Mouse (Mus musculus) adrenal gland, postnatal 4 days (tissue): ENCODE data around the gene Sesn2. TPM values are rescaled to one million over a fixed set of nuclear protein-coding genes. Genes with fewer than 3 reads are reported as not detected.
"Not testable (repeated sequence)": the region's sequence is repeated elsewhere in the genome, so short reads cannot be mapped to it uniquely, and the experiment has no call there.

Experiments used
- DNase-seq, 2 experiments: peaks; one replicate each; pipeline ENCODE4 v3.0.0; 2021 to 2022; ENCODE audit warnings: low spot score in 2 of 2, mixed read lengths in 2 of 2
- total RNA-seq, 2 experiments: library from RNA; stranded (reverse); gene quantifications; 2 replicates each; pipeline ENCODE4 v1.2.3; 2021

Sesn2 gene
- total RNA-seq, 2 experiments from 2014 or later, result 12.5 to 14.3 TPM

DNA sequence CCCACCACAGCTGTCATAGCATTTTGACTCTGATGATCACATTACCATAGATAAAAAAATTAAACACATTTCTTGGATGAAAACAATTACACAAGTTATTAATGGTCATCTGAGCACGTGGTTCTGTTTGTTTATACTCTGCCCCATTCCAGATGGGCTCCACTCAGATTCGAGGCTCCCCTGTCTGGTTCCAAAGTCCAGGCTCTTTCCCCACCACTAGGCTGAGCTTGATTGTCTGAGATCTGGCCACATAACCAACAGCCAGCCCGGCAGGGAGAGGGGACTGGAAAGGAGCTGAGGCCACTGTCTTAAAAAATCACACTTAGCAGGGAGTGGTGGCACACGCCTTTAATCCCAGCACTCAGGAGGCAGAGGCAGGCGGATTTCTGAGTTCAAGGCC lies 25.5 kb downstream of the Sesn2 start:
- no peak for DNase-seq

DNA sequence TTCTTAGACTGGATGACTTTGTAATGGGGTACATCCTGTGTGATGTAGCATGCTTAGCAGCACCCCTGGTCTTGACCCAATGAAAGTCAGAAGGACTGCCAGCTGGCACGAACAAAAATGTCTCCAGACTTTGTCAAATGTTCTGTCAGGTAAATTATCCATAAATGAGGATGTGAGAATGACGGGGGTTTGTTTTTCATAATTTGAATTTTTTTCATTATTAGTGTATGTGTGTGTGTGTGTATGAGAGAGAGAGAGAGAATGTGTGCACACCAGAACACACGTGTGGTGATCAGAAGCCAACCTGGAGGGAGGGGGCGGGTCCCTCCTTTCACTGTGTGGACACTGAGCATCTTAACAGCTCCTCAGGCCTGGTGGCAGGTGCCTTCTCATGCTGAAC lies 26.1 kb downstream of the Sesn2 start:
- DNase-seq, result no peak

DNA sequence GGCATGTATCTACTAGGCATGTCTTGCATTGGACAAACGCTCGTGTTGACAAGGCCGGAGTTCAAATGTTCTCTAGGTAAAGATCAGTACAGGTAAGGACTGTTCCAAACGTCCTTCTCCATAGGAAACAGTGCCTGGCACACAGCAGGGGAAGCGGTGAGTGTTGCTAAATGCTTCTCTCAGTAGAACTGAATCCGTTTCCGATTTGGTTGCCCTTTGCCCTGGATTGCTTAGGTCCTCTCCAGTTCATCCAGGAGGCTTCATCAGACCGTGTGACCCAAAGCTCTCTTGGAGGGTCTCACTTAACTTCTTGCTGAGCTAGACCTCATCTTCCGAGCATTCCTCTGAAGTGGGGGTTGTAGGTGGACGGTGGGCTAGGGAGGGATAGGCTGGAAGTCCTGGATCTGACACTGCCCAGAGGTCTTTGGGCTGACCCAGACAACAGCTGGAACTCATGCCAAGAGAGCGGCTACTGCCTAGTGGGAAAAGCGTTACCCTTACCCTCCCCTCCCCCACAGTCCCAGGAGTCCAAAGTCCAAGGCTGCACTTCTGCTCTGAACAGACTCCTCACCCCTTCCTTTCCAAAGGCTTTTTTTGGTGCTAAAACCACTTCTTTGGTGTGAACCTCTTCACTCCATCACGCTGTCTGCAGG lies 27.2 kb downstream of the Sesn2 start:
- DNase-seq, result no peak

DNA sequence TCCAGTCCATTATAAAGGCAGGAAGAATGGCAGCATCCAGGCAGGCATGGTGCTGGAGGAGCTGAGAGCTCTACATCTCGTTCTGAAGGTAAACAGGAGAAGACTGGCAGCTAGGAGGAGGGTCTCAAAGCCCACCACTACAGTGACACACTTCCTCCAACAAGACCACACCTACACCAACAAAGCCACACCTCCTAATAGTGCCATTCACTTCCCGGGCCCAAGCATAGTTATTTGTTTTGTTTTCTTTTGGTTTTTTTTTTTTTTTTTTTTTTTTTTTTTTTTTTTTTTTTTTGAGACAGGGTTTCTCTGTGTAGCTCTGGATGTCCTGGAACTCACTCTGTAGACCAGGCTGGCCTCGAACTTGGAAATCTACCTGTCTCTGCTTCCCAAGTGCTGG lies 28.2 kb downstream of the Sesn2 start:
- DNase-seq, result not testable (repeated sequence)

DNA sequence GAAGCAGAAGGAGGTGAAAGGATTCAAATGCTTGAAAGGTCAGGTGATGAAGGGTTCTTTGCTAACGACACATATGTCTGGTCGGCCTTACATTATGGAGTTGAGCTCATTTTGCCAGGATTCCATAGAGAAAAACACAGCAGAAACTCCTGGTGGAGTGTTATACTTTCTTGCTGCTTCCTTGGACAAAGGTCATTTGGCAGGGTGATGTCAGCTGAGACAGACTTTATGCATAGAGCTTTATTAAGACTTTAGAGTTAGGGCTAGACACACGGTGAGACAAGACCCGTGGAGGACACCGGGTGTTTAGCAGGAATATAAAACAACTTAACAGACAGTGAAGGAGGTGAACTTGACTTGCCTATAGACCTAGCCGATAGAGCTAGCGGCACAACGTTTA lies 32.5 kb downstream of the Sesn2 start:
- no peak for DNase-seq

DNA sequence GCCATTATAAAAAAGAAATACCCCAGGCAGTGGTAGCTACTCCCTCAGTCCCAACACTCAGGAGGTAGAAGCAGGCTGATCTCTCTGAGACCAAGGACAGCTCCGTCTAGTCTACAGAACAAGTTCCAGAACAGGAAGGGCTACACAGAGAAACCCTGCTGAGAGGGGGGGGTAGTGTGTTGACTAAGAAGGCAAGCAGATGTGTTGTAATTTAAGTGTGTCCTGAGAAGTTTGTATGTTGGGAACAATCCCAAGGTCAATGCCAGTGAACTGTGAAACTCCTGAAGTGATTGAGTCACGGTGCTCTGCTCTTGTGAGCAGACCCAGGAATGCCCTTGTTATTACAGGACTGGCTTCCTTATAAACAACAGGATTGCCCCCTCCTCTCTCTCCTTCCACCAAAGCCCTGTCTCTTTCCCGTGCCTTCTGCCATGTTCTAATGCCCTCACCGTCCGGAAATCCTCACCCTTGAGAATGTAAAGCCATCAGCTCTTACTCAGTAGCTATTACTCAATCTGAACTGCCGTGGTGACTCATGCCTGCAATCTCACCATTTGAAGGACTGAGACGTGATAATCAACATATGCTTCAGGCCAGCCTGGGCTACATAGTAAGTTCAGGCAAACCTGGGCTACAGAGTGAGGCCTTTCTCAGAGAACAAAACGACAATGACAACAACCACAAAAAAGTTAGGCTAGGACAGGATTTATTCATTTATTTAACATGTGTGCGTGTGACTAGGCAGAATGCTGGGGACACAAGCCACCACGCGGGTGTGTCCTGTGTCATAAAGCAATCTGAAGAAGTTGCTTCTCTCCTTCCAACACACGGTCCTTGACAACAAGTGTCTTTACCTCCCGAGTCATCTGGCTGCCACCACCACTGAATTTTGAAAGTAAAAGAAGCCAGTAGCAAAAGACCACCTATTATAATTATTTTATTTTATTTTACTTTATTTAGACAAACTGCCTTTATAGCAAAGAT lies 34.1 kb downstream of the Sesn2 start:
- DNase-seq, result no peak

DNA sequence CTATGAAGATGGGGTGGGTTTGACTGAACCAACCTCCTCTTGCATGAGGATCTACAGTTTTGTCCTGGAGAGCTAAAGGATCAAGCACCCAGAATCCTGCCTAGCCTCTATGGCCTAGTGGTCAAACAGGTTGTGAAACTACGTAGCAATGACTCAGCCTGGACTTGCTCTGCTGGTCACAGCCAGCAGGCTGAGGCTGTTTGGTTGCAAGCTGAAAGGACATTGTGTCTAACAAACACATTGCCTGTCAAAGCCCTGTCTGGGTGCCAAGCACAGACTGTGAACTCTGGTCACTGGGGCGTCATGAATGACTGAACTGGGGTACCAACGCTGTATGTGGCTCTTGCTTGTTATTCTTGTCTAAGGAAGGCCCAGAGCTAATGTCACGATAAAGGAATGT lies 35.7 kb downstream of the Sesn2 start:
- DNase-seq, result no peak

DNA sequence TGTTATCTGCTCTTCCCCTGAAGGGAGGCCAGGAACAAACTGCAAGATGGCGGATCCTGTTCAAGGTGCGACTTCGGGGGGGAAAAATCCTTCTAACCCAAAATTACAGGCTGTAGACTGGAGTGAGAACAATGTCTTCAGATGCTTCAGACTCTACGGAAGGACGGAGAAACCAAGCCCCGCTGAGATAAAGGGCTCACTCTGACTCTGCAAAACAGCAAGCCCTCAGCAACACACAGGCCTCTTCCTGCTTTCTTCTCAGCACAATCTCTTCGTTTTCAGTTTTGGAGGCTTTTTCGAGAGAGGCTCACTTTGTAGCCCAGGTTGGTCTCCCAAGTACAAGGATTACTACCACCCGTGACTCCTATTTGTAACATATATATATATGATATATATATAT lies 36.9 kb downstream of the Sesn2 start:
- no peak for DNase-seq

DNA sequence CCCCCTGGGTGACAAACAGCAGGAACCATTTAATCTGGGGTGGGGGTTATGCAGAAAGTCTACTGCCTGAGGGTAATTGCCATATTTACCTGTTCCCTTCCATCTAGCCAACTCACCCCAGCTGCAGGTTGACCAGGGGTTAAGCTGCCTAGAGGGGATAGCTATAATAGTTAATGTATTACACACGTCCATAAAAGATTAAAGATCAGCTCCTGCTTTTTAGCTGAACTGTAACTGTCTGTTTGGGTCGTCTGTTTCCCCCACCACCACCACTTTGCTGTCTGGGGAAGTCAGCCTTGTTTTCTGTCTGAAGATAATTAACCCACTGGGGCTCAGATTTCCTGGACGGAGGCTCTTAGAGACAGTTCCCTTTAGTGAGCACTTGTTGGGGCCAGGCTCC lies 40.4 kb downstream of the Sesn2 start:
- no peak for DNase-seq

DNA sequence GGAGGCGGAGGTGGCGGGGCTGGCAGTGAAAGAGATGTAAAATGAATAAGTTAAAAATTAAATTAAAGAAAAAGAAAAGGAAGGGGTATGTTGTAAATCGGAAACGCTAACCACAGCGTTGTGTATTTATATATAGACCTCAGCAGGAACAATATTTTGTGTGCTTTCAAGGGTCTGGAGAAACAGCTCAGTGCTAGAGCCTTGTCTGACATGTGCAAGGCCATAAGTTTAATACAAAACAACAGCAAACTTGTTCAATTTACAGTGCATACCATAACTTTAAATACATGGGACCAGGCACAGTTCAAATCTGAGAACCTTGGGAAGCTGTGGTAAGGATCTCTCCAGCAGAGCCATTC lies 46.1 kb downstream of the Sesn2 start:
- no peak for DNase-seq

DNA sequence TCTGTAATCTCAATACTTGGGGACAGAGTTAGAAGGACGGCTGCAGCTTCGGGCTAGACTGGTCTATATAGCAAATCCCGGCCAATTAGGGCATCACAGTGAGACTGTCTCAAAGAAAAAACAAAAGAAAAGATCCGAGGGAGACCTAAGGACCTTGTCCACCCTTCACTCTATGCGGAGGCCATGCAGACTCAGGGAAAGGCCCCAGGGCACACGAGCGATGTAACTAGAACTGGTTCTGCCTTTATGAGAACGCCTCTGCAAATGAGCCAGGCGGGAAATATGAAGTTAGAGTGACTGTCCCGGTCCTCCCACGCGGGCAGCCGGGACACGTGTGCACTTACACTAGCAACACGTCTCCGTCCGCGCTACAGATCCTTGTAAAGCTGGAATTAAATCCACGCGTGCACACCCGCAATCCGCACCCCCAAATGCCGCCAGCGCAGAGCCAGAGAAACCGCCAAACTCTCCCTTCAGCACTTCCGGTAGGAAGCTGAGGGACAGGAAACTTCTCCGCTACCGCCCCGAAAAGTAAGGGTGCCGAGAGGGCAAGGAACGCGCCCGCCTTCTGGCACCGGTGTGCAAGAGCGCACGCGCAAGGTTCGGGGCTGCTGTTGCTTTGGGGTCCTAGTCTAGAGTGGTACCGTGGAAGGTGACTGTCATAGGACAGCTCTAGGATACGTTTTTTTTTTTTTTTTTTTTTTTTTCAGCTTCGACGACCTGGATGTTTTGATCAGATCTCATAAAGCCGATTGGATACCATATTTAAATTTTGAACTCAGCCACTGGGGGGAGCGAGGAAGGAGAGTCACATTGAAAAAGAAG lies 46.7 kb downstream of the Sesn2 start, which contains the start of gene Med18:
Gene Med18, minus strand, starts transcription at position 492 of the 825 bp plus-strand sequence.
- DNase-seq, result peak; percentile 77 to 88

DNA sequence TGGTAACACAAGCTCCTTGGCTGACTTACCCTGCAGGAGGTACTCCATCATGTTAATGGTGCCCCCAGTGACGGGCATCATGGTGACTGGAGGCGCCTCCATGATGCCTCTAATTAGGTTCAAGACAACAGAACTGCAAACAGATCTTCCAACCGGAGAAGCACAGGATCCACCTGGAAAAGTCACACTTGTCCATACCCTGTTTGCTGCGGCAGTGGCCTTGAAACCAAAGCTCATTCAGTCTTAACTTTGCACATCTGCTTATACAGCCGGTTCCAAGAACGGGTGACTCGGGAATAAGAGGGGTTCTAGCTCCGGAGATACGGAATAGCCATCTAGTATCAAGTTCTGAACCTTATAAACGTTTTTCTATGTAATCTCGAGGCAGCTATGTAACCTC lies 47.5 kb downstream of the Sesn2 start:
- no peak for DNase-seq

DNA sequence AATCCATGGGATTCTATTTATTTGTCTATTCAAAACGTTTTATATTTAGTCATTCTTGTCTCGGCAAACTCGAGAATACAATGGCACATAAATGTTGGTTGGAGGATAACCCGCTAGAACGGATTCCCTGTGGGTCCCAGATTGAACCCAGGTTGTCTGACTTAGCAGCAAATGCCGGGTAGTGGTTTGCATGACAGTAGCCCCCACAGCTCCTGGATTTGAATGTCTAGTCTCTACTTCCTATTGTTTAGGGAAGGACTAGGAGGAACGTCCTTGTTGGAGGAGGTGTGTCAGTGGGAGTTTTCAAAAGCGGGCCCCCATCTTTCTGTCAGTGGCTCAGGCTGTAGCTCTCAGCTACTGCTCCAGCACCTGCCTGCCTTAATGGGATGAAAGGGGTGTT lies 50.1 kb downstream of the Sesn2 start:
- no peak for DNase-seq

DNA sequence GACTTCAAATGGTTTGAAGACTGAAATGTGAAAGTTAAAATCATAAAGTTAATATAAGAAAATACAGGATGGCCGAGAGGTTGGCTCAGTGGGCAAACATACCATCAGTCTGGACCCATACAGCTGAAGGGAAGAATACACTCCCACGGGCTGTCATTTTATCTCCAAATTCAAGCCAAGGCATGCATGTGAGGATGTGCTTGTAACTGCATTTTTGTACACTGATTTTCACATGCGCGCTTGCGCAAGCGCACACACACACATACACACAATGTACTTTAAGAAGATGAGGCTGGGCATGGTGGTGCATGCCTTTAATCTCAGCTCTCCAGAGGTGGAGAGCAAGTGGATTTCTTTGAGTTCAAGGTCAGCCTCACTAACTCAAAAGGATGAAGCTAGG lies 54.7 kb downstream of the Sesn2 start:
- DNase-seq, result no peak

DNA sequence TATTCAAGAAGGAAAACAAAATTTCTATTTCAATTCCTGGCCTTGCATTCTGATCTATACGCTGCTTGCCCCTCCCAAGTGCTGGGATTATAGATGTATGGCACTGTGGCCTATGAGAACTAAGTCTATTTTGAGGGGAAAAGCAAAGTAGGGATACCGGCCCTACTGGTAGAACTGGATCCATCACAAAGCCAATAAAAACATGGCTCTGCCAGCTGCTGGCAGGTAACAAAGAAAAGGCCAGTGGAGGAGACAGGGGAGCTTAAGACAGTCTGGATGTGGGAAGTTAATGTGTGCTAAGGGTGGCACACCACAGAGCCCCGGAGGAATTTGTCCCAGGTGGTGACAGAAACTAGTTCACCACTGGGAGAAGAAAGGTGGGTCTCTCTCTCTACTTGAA lies 55.2 kb downstream of the Sesn2 start:
- DNase-seq, result no peak

DNA sequence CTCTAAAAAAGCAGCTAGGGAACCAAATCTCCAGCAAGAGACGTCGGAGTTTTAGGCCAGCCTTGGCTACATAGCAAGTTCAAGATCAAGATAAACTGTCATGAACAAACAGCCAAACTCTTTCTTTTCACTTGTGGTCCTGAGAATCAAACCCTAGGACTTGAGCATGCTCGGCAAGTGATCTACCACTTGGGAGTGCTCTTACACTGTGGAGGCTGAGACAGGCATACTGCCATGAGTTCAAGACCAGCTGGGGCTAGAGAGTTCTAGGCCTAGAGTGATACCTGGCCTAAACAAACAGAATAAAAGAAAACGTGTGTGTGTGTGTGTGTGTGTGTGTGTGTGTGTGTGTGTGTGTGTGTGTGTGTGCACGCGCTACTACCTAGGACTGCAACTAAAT lies 56.1 kb downstream of the Sesn2 start:
- no peak for DNase-seq

DNA sequence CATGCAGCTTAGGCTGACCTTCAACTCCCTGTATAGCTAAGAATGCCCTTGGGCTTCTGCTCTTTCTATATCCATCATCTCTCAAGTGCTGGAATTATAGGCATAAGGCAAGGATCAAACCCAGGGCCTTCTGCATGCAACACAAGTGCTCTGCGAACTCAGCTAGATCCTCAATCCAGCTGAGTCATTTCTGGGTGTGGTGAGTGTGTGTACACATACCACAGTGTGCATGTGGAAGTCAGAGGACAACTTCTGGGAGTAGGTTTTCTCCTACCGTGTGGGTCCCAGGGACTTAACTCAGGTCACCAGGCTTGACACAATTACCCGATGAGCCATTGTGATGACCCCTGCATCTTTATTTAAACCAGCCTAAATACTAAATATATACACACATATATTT lies 60.5 kb downstream of the Sesn2 start:
- DNase-seq, result no peak

DNA sequence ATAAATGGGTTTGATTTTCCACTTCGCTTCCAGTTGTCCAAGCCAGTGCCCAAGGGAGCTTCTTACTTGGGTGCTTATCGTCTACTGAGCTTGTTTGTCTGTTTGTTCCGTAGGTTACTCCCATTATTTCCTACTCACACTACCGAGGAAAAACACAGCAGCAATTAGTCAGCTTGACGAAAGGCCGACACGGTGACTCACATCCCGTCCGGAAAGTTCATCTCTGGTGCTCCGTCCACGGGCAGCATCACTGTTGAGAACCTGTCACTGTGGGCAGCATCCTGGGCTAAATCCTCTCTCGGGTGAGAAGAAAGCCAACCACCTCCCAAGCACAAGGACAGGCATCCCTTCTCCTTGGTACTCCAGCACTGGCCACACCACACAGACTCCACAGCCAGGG lies 64.2 kb downstream of the Sesn2 start:
- DNase-seq, result no peak

DNA sequence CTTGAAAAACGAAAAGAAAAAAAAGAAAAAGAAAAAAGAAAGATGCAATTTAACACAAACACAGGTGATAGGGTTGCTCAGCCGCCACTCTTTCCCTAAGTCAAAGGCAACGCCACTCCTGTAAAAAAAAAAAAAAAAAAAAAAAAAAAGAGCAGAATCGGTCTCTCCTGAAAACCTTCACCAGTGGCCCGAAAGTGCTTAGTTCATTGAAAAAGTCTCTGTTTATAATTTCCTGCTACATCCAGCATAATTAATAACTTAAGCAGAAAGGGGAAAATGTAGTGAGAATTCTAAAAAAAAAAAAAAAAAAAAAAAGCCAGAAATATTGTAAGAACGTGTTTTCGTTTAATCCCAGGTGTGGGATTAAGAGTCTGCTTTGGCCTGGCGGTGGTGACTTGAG lies 65.8 kb downstream of the Sesn2 start:
- no peak for DNase-seq
